Mouse (Mus musculus) splenic B cell, adult 2 months (primary cell): ENCODE data around the gene Ces2c.
"Not testable (repeated sequence)": the region's sequence is repeated elsewhere in the genome, so short reads cannot be mapped to it uniquely, and the experiment has no call there.

Experiments
- DNase-seq: peaks from one replicate; pipeline ENCODE4 v3.0.0-alpha.2; 2011; ENCODE audit warnings: low read depth, low spot score
- H3K27me3 ChIP-seq: 2 replicates; pipeline ENCODE4 v1.6.1; 2012; ENCODE audit warnings: mild to moderate bottlenecking, low read length, moderate library complexity, mixed read lengths; ENCODE audit not compliant: control insufficient read depth, poor library complexity, insufficient read depth, severe bottlenecking
- H3K36me3 ChIP-seq: 2 replicates; pipeline ENCODE4 v1.6.1; 2012; ENCODE audit warnings: mild to moderate bottlenecking, low read length, moderate library complexity, mixed read lengths; ENCODE audit not compliant: control insufficient read depth, poor library complexity, insufficient read depth, severe bottlenecking

Gene Ces2c

DNA sequence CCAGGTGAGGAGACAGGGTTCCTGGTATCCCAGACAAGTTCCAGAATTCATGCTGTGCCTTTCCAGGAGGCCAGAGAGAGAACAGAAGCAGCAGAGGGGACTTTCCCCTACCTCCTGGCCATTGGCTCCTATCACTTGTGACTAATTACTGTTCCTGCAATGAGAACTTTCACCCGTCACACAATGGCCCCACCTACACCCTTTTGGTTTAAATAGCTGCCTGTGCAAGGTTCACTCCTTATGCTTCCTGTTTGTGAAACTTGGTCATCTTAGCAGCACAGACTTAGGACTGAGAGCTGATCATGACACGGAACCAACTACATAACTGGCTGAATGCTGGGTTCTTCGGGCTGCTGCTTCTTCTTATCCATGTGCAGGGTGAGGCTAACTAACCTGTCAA, at the start of gene Ces2c:
Ces2c (plus strand) TSS at position 238 of the 400 bp plus-strand sequence.
- H3K27me3 ChIP-seq, result no peaks in the 10 kb centered on the region
- DNase-seq, result no peak

DNA sequence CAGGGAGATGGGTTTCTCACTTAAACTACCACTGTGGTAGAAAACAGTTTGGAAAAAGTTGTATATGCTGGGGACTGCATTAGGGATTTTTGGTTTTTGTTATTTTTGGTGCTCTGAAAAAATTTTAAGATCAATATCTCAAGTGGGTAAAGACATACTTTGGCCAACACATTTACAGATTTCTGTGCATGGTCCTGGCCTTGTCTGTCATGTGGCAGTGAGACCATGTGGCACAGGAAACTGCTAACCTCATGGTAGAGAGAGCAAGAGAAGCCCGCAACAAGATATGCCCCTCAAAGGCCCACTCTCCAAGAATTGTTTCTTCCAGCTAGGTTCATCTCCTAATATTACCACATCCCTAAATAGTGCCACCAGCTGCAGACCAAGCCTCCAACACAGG, 47.5 kb upstream of the Ces2c start:
- no peaks in the 10 kb centered on the region for H3K27me3 ChIP-seq
- DNase-seq, result no peak
- H3K36me3 ChIP-seq, result no peaks in the 10 kb centered on the region

More for the DNA sequence above, at the start of gene Ces2c:
- no peaks in the 10 kb centered on the region for H3K36me3 ChIP-seq

DNA sequence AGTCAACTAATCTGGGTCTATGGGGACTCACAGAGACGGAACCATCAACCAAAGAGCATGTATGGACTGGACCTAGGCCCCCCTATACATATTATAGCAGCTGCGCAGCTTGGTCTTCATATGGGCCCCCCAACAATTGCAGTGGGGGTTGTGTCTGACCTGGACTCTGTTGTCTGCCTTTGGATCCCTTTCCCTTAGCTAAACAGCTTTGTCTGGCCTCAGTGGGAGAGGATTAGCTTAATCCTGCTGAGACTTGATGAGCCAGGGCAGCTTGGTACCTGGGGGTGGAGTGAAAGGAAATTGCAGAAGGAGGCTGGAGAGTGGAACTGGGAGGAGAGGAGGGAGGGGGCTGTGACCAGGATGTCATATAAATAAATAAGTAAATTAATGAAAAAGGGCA, 40.7 kb upstream of the Ces2c start:
- Histone ChIP-seq H3K27me3 (no peaks in the 10 kb centered on the region), H3K36me3 (no peaks in the 10 kb centered on the region)
- no peak for DNase-seq

DNA sequence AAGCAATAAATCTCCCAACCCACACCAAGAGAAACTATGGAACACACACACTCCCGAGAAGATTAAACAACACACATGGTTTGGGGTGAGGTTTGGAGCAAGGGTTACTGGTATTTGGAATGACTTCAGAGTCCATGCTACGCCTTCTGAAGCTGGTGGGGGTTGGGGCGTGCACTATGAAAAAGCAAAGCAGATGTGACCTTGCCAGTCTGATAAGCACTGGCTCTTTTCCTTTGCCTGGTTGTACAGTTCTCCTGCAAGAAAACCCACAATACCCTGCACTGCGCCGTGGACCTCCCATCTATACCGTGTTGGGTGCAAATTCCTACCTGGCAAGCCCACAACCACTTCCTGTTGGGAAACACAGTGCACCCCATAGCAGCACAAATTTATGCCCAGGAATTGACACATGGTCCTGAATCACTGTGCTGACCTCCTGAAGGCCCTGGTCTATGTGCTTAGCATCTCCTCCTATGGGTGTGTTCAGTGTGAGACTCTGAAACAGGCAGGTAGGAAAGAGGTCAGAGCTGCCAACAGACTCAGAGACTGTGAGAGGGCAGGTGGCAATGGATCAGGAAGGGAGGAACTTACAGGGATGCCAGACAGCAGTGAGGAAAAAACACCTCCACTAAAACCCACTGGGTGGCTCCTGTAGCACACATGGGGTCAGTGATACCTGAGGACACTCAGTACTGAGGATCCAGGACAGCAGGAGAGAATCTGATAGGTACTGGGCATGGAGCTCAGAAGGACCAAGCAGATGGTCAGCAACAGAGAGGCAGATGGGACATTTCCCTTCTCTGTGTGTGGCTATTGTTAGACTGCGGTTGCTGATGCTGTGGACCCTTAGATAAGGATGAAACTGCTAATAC, 38.1 kb upstream of the Ces2c start:
- Histone ChIP-seq H3K27me3 (no peaks in the 10 kb centered on the region), H3K36me3 (no peaks in the 10 kb centered on the region)

DNA sequence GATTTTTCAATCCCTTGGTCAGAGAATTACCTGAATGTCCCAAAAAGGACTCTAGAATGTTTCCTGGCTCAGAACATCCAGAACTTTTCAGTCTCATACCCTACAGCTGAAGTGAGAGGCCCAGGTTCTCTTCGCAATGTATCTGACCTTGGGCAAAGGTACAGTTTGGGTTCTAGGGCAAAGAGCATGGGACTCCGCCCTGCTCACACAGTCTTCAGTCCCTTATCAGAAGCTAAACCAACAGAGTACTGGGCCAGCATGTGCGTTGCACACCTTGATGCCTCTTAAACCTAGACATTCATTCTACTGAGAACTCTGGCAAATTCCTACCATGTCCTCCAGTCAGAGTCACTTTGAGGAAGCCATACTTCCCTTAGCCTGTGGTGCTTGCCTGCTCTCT, 37.4 kb upstream of the Ces2c start:
- H3K36me3 ChIP-seq, result no peaks in the 10 kb centered on the region
- H3K27me3 ChIP-seq, result no peaks in the 10 kb centered on the region
- no peak for DNase-seq

More for the DNA sequence above, 38.1 kb upstream of the Ces2c start:
- no peak for DNase-seq

DNA sequence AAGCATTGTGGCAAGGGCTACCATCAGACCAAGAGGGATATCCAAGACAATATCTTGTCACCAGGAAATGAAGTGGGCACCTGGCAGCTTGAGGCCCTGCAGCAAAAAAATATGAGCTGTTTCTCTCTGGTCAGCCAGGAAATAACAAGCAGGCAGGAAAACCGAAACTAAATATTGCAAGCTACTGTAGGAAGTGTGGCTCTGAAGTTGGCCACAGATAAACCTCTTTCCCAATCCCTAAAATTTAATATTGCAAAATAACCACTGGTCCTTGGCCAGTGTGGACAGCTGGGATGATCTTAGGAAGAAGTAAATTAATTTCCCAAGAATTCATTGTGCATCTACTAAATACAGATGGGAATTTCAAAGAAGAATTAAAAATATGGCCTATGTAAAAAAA, 20.0 kb upstream of the Ces2c start:
- Histone ChIP-seq H3K27me3 (no peaks in the 10 kb centered on the region), H3K36me3 (no peaks in the 10 kb centered on the region)
- DNase-seq, result no peak

DNA sequence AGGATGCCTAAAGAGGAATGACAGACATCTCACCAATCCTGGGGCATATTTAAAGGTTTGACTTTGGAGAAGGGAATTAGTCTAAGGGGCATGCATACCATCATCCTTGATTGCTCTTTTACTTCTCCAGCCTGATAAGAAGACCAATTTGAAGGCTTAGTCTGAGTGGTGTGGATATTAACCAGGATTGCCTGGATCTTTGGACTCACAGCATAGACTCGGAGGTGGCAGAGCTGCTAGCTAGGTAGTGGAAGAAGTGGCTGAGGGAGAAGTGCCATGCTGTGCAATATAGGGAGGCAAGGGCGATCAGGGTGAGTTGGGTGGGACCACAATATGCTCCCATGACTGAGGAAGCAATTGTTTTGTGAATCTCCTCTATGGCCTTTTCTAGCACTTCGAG, 18.6 kb upstream of the Ces2c start:
- Histone ChIP-seq H3K27me3 (no peaks in the 10 kb centered on the region), H3K36me3 (no peaks in the 10 kb centered on the region)
- no peak for DNase-seq

DNA sequence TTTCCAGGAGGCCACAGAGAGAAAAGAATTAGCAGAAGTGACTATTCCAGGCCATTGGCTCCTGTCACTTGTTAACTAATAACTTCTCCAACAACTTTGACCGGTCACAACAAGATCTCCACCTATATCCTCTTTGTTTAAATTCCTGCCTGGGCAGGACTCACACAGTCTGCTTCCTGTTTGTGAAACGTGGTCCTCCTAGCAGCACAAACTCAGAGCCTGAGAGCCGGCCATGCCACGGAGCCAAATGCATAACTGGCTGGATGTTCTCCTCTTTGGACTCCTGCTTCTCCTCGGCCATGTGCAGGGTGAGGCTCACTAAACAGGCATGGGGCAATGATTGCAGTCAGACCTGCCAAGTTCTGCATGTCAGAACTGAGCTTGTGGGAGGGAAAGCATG, 15.4 kb upstream of the Ces2c start, which contains the start of gene Ces2b:
Ces2b (plus strand) TSS at position 133 of the 400 bp plus-strand sequence.
- DNase-seq, result no peak
- no peaks in the 10 kb centered on the region for H3K36me3 ChIP-seq
- no peaks in the 10 kb centered on the region for H3K27me3 ChIP-seq

DNA sequence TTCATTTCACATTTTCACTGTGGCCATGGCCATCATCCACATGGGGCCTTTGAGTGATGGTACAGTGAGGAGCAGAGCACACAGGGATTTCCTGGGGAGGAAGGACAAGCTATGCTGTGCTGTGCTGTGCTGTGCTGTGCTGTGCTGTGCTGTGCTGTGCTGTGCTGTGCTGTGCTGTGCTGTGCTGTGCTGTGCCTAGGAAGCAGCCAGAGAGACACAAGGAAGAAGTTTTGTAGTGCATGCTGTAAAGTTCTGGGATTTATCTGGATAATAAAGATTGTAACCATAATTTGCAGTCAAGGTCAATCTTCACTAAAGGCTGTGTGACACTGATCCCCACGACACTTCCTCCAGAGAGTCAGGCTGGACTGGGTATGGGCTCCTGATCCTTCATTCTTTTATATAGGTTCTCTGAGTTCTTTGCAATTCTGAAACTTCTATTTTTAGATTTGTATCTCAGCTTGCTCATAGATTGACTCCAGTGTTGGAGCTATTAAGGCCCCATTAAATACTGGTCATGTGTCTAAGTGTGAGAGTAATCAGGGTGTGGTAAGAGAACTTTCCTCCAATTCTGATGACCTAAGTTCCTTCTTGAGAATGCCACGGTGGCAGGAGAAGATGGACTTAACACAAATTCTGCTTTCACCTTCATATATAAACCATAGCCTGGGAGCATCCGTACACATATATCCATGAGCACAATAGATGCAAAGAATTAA, 5.3 kb upstream of the Ces2c start:
- H3K36me3 ChIP-seq, result no peaks in the 10 kb centered on the region
- no peaks in the 10 kb centered on the region for H3K27me3 ChIP-seq
- DNase-seq, result no peak

DNA sequence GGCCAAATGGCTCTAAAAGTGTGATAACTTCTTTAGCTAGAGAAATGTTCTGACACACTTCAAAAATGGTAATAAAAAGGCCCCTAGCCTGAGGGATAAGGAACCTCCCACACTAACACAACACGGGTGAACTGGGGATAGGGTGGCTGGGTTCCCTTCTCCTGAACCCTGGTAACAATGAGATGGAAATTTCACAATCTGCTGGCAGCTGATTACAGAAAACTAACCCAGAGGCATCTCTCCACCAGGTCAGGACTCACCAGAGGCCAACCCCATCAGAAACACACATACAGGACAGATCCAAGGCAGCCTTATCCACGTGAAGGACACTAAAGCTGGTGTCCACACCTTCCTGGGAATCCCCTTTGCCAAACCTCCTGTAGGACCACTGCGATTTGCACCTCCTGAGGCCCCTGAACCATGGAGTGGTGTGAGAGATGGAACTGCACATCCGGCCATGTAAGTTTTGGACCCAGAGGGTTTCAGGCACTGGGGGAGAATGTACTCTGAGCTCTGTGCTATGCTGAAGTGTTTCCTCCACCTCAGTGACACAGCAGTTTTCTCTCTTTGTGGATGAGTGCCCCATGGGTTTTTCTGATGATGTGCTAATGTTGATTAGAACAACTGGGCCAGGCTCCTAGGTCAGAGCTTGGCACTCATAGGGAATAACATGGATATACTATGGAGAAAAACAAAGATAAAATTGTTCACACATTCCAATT, 1.0 kb downstream of the Ces2c start:
- no peak for DNase-seq
- Histone ChIP-seq H3K36me3 (no peaks in the 10 kb centered on the region), H3K27me3 (no peaks in the 10 kb centered on the region)

DNA sequence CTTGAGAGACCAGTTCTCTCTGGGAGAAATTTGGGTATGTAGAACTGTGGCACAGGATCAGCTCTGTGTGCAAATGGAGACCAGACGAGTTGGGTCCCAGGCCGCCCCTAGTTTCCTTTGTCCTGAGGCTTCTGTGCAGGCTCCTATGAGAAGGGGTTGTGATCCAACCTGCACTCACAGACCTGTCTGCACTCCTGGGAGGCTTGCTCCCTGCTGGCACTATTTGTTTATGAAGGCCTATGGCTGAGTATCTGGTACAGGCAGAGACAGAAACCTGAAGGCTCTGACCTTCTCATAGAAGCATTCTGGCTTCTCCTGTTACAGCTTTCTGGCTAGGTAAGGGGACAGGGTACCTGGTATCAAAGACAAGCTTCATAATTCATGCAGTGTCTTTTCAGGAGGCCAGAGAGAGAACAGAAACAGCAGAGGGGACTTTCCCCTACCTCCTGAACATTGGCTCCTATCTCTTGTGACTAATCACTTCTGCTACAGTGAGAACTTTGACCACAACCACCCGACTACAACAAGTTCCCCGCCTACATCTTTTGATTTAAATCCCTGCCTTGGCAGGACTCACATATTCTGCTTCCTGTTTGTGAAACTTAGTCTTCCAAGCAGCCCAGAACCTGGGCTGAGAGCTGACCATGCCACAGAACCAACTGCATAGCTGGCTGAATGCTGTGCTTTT, 20.1 kb downstream of the Ces2c start:
- H3K27me3 ChIP-seq, result not testable (repeated sequence)

DNA sequence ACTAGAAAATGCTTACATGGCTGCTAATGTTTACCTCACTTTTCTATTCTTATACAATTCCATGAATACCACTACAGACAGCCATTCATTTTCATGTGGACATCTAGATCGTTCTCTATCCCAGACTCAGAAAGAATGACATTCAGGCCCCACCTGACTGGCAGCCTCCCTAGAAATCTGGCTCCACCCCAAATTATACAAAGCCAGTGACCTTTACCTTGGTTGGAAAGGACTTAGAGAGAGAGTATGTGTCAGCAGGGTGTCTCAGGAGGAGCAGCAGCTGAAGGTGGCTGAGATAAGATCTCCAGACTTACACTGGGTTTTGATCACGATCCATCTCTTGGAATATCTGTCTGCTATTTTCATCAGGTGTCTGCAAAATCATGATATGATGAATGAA, 22.0 kb downstream of the Ces2c start:
- not testable (repeated sequence) for H3K36me3 ChIP-seq, H3K27me3 ChIP-seq, DNase-seq

More for the DNA sequence above, 20.1 kb downstream of the Ces2c start:
- not testable (repeated sequence) for H3K36me3 ChIP-seq, DNase-seq

DNA sequence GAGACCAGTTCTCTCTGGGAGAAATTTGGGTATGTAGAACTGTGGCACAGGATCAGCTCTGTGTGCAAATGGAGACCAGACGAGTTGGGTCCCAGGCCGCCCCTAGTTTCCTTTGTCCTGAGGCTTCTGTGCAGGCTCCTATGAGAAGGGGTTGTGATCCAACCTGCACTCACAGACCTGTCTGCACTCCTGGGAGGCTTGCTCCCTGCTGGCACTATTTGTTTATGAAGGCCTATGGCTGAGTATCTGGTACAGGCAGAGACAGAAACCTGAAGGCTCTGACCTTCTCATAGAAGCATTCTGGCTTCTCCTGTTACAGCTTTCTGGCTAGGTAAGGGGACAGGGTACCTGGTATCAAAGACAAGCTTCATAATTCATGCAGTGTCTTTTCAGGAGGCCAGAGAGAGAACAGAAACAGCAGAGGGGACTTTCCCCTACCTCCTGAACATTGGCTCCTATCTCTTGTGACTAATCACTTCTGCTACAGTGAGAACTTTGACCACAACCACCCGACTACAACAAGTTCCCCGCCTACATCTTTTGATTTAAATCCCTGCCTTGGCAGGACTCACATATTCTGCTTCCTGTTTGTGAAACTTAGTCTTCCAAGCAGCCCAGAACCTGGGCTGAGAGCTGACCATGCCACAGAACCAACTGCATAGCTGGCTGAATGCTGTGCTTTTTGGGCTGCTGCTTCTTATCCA, 39.5 kb downstream of the Ces2c start:
- H3K36me3 ChIP-seq, DNase-seq, H3K27me3 ChIP-seq: not testable (repeated sequence)

DNA sequence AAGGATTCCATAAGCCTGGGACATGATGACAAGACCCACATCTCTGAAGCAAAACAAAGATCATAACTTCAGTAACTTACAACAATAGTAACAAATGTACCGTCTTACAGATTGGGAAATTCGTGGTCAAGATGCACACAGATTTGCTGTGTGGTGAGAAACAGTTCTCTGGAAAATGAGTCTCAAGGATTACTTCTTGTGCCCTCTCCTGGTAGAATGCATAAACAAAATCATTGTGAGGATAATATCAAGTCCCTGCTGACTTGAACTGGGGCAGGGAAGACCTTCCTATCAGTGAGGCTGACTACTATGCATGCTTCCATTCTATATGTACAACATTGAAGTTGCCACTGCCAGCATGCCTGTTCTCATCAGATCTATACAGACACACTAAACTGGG, 54.9 kb downstream of the Ces2c start:
- DNase-seq, result no peak
- no peaks in the 10 kb centered on the region for H3K36me3 ChIP-seq
- no peaks in the 10 kb centered on the region for H3K27me3 ChIP-seq
